Mouse (Mus musculus): ENCODE data around the gene Sgsh. TPM values are rescaled to one million over a fixed set of nuclear protein-coding genes. Genes with fewer than 3 reads are reported as not detected.

Gene Sgsh
- polyA plus RNA-seq, 1 experiment from 2014 or later: 7.5 TPM

- Histone ChIP-seq H3K4me1 (replicated peaks) (peaks cover 14% of the 10 kb centered on the region), H3K9ac (peak overlapping the region; percentile 67), H3K27me3 (replicated peaks) (no peaks in the 10 kb centered on the region), H3K36me3 (peaks cover 18% of the 10 kb centered on the region), H3K4me2 (replicated peaks) (peak overlapping the region; percentile 88), H3K9me3 (no peaks in the 10 kb centered on the region), H3K27ac (peak overlapping the region; percentile 82), H3K4me3 (replicated peaks) (peak overlapping the region; percentile 94)
- ATAC-seq: no peak; the same call in 1 of the 2 replicates
- WGBS: under 1% methylated on average over 31 of the region's 31 CpGs
These were observed 54.9 kb downstream of the Sgsh start for GRCm38 (mm10) chr11:119300246-119300935.

DNA sequence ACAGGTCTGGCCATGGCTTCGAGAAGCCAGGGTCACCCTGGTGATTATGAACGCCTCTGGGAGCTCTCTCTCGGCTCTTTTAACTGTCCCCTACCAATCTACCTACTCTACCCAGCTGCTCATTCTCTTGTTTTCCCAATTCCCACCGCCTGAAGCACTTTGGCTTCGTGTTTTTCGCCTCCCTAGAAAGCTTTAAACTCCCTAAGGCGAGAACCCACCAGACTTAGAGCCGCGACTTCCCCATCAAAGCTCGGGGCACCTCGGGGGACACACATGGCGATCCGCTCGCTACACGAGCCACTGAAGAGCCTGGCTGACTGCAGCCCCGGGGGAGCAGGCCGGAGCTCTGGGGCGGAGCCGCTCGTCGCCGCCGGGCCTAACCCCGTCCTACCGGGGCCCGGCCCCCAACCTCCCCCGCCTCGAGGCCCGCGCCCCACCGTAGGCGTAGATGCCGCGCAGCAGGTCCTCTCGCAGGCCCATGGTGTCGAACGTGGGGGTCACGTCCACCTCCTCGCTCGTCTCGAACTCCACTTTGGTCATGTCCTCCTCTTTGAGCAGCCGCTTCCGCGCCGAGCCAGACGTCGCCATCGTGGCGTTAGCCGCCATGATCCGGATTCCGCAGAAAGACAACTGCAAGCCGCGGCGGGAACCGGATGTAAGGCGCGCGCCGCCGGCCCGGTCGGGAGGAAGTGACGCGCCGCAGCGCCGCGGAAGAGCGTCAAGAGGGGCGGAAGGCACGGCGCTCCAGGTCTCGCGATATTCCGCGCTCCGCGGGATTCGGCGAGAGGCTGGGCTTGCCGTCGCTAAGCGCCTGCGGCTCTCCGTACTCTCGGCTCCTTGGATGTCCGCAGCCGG is 55.7 kb downstream of the Sgsh start, which contains the start of gene Eif4a3:
Eif4a3 (minus strand) TSS at position 699 of the 855 bp plus-strand sequence.
- Histone ChIP-seq H3K4me3 (replicated peaks) (peak within 1 kb of the TSS; percentile 94), H3K9me3 (no peaks in the 10 kb centered on the region), H3K4me2 (replicated peaks) (peak within 1 kb of the TSS; percentile 88), H3K4me1 (replicated peaks) (peaks cover 14% of the 10 kb centered on the region), H3K27me3 (replicated peaks) (no peaks in the 10 kb centered on the region), H3K9ac (peak within 1 kb of the TSS; percentile 95), H3K36me3 (peaks cover 24% of the 10 kb centered on the region), H3K27ac (peak within 1 kb of the TSS; percentile 83)
- ATAC-seq: peak; percentile 98
- under 1% methylated on average over 89 of the region's 89 CpGs for WGBS

GRCm38 (mm10) chr11:119298917-119299316 is 56.4 kb downstream of the Sgsh start:
- Histone ChIP-seq H3K9me3 (no peaks in the 10 kb centered on the region), H3K4me3 (replicated peaks) (peak overlapping the region; percentile 94), H3K27me3 (replicated peaks) (no peaks in the 10 kb centered on the region), H3K27ac (peak overlapping the region; percentile 83; the same call in 1 of the 2 replicates), H3K4me1 (replicated peaks) (peaks cover 14% of the 10 kb centered on the region), H3K9ac (peak overlapping the region; percentile 95), H3K4me2 (replicated peaks) (peak overlapping the region; percentile 88), H3K36me3 (peaks cover 30% of the 10 kb centered on the region)
- ATAC-seq: no peak
- WGBS: 6% methylated on average over 7 of the region's 7 CpGs

DNA sequence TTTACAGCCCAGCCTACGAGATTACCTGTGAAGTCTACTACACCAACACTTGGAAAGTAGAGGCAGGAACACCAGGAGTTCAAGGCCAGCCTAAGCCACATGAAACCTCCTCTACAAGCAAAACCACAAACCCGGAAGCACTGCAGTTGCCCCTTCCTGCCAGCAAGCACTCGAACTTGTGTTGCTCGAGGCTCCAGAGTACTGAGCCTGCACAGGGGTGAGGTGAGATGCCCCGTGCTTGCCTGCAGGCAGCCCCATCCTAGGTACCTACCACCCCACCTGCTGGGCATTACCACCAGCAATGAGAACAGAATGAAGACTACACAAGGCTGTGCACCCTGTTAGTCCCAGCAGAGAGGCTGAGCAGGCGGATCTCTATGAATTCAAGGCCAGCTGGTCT is 57.3 kb downstream of the Sgsh start:
- 84% methylated on average over 6 of the region's 6 CpGs for WGBS
- Histone ChIP-seq H3K36me3 (peaks cover 40% of the 10 kb centered on the region), H3K27me3 (replicated peaks) (no peaks in the 10 kb centered on the region), H3K4me3 (replicated peaks) (0 out of 2 replicates have a peak overlapping the region, but pooled peaks have one; percentile 94), H3K9ac (peak overlapping the region; percentile 95; the same call in 1 of the 2 replicates), H3K9me3 (no peaks in the 10 kb centered on the region), H3K27ac (no peak overlapping the region), H3K4me1 (replicated peaks) (peaks cover 14% of the 10 kb centered on the region), H3K4me2 (replicated peaks) (peak overlapping the region; percentile 88)
- no peak for ATAC-seq

MicroRNAs within 50 kb of the gene (microRNA counts, 519-probe panel; counts per million panel counts)
- microRNA mmu-miR-1932: 97.1 counts per million, percentile 29 among the panel's probes with 10 or more counts

Other genes with a start within 250 kb of the Sgsh start
- gene Tbc1d16, start 127.0 kb downstream of the Sgsh start, polyA plus RNA-seq (2015; fragmentation: Nextera tagmentation; extraction: Ambion mirVana): 13.9 and 15.3 TPM in 2 replicates
- 2.5 and 2.6 TPM in 2 replicates for gene Ccdc40, start 127.0 kb downstream of the Sgsh start, polyA plus RNA-seq (2015; fragmentation: Nextera tagmentation; extraction: Ambion mirVana)
- gene Gaa, start 87.6 kb downstream of the Sgsh start, polyA plus RNA-seq (2015; fragmentation: Nextera tagmentation; extraction: Ambion mirVana): 66.3 and 69.1 TPM in 2 replicates
- 335 and 348 TPM in 2 replicates for gene Eif4a3, start 55.4 kb downstream of the Sgsh start, polyA plus RNA-seq (2015; fragmentation: Nextera tagmentation; extraction: Ambion mirVana)
- gene Card14, start 47.8 kb downstream of the Sgsh start, polyA plus RNA-seq (2015; fragmentation: Nextera tagmentation; extraction: Ambion mirVana): 5.1 and 5.6 TPM in 2 replicates
- 7.2 and 9.9 TPM in 2 replicates for gene Slc26a11, start within 50 bp of the Sgsh start, polyA plus RNA-seq (2015; fragmentation: Nextera tagmentation; extraction: Ambion mirVana)
- gene Rnf213, start 37.6 kb upstream of the Sgsh start, polyA plus RNA-seq (2015; fragmentation: Nextera tagmentation; extraction: Ambion mirVana): 8.3 and 9.2 TPM in 2 replicates
- 15.5 and 15.6 TPM in 2 replicates for gene Endov, start 135.8 kb upstream of the Sgsh start, polyA plus RNA-seq (2015; fragmentation: Nextera tagmentation; extraction: Ambion mirVana)
- gene Nptx1, start 192.2 kb upstream of the Sgsh start, polyA plus RNA-seq (2015; fragmentation: Nextera tagmentation; extraction: Ambion mirVana): 0.90 and 1.1 TPM in 2 replicates
- gene Rptor, start 247.4 kb upstream of the Sgsh start, polyA plus RNA-seq (2015; fragmentation: Nextera tagmentation; extraction: Ambion mirVana): 9.0 and 10.1 TPM in 2 replicates